Mouse (Mus musculus) lung, embryonic 16.5 days (tissue): Measurements from ENCODE around the gene Trpv3. TPM values are rescaled to one million over a fixed set of nuclear protein-coding genes. Genes with fewer than 3 reads are reported as not detected.
"Not testable (repeated sequence)": the region's sequence is repeated elsewhere in the genome, so short reads cannot be mapped to it uniquely, and the experiment has no call there.

Experiments
- ATAC-seq: fragments of 200-750 bp; cut with Nextera tagmentation; 2 replicates; pipeline ENCODE4 v1.8.0; 2017; ENCODE audit warnings: low read depth, mild to moderate bottlenecking, moderate library complexity
- H3K27ac ChIP-seq: fragments of 300-500 bp; sonication (generic); 2 replicates; pipeline ENCODE4 v1.5.1; 2014; ENCODE audit warnings: mild to moderate bottlenecking, control low read depth, low read length
- H3K27me3 ChIP-seq: fragments of 300-500 bp; sonication (generic); 2 replicates; pipeline ENCODE4 v1.6.1; 2014; ENCODE audit warnings: low read depth, low read length, mixed read lengths; ENCODE audit not compliant: control insufficient read depth, insufficient read depth
- H3K36me3 ChIP-seq: fragments of 300-500 bp; sonication (generic); 2 replicates; pipeline ENCODE4 v1.6.1; 2014; ENCODE audit warnings: low read length; ENCODE audit not compliant: control insufficient read depth, insufficient read depth
- H3K4me1 ChIP-seq: fragments of 300-500 bp; sonication (generic); replicated peaks from 2 replicates; pipeline ENCODE4 v1.6.1; 2014; ENCODE audit warnings: low read length, mixed read lengths; ENCODE audit not compliant: control insufficient read depth, insufficient read depth
- H3K4me2 ChIP-seq: fragments of 300-500 bp; sonication (generic); 2 replicates; pipeline ENCODE4 v1.6.1; 2014; ENCODE audit warnings: low read depth, low read length, control low read depth
- H3K4me3 ChIP-seq: fragments of 300-500 bp; sonication (generic); 2 replicates; pipeline ENCODE4 v1.5.1; 2014; ENCODE audit warnings: mild to moderate bottlenecking, low read length, control low read depth
- H3K9ac ChIP-seq: fragments of 300-500 bp; sonication (generic); 2 replicates; pipeline ENCODE4 v1.6.1; 2014; ENCODE audit warnings: low read length, control low read depth
- H3K9me3 ChIP-seq: fragments of 300-500 bp; sonication (generic); 2 replicates; pipeline ENCODE4 v1.6.1; 2016; ENCODE audit warnings: low read length; ENCODE audit not compliant: control insufficient read depth
- WGBS: fragments of 180-500 bp; shearing (Covaris S2); extraction: QIAGEN DNeasy Blood & Tissue Kit; methylation state at CpG from one replicate; pipeline ENCODE4 v1.1.7; 2014; 5-methylcytosine and 5-hydroxymethylcytosine counted together
- polyA plus RNA-seq: library from polyadenylated mRNA; unstranded; fragments of >200 nt; fragmentation: Nextera tagmentation; extraction: Ambion mirVana; gene quantifications from 2 replicates; pipeline ENCODE4 v1.2.1, GENCODE M21; 2015

The Trpv3 gene
- polyA plus RNA-seq, 1 experiment from 2014 or later = 0.14 TPM

DNA sequence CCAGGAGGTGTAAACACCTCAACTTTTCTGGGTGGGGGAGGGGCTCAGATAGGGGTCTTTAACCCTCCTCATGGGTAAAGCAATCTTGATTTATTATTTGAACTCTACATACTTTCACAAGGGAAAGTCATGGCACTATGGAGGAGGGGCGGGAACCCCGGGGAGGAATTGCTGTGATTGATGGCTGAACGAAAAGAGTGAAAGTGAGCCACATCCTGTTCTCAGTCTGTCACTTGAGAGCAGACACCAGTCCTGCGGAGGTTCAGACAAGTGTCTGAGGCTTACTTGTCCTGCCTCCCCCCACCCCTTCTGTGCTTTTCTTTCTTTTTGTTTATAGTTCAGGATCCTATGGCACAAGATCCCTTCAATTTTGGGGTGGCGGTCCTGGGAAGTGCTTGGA lies 13.5 kb downstream of the Trpv3 start:
- WGBS = 27% methylated on average over 5 of the region's 5 CpGs
- H3K9me3 ChIP-seq = no peaks in the 10 kb centered on the region
- no peak overlapping the region for H3K27ac ChIP-seq
- H3K27me3 ChIP-seq = no peaks in the 10 kb centered on the region
- ATAC-seq = no peak
- H3K4me1 ChIP-seq = peaks cover 10% of the 10 kb centered on the region
- H3K9ac ChIP-seq = no peak overlapping the region
- H3K36me3 ChIP-seq = no peaks in the 10 kb centered on the region
- no peak overlapping the region for H3K4me2 ChIP-seq
- H3K4me3 ChIP-seq = no peak overlapping the region

DNA sequence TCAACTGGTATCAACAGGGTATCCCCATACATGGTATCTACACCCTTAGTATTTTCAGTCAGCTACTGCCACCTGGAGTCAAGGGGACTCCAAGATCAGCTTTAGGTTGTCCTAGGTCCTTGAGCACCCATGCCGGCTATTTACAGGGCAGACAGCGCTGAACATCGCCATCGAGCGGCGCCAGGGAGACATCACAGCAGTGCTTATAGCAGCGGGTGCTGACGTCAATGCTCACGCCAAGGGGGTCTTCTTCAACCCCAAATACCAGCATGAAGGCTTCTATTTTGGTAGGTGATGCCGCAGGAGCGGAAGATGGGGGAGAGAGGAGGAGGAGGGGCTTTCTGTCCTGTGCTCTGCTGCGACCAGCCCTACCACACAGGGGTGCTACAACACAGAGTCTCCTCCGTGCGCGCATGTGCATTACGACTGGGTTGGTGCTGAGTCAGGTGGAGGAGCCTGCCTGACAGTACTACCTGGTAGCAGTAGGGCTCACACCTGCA lies 14.4 kb downstream of the Trpv3 start:
- Histone ChIP-seq H3K4me3 (peak overlapping the region; percentile 39), H3K36me3 (no peaks in the 10 kb centered on the region), H3K27ac (no peak overlapping the region), H3K9ac (peak overlapping the region; percentile 48; the same call in 1 of the 2 replicates), H3K4me2 (peak overlapping the region; percentile 65), H3K9me3 (no peaks in the 10 kb centered on the region), H3K4me1 (peaks cover 10% of the 10 kb centered on the region), H3K27me3 (no peaks in the 10 kb centered on the region)
- WGBS = 4% methylated on average over 16 of the region's 16 CpGs
- ATAC-seq = peak; percentile 72

DNA sequence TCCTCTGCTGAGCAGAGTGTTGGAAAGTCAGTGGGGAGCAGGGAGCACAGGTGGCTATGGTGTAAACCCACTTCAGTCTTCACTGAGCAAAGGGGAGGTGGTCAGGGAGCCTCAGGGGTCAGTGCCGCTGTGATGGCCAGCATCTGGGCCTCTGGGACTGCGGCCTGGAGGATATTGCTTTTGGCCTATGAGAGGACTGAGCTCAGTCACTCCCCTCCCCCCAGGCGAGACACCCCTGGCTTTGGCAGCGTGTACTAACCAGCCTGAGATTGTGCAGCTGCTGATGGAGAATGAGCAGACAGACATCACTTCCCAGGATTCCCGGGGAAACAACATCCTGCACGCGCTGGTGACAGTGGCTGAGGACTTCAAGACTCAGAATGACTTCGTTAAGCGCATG lies 16.2 kb downstream of the Trpv3 start:
- no peak overlapping the region for H3K4me2 ChIP-seq
- no peak overlapping the region for H3K9ac ChIP-seq
- H3K4me1 ChIP-seq = peaks cover 10% of the 10 kb centered on the region
- no peaks in the 10 kb centered on the region for H3K36me3 ChIP-seq
- H3K4me3 ChIP-seq = no peak overlapping the region
- H3K27me3 ChIP-seq = no peaks in the 10 kb centered on the region
- no peaks in the 10 kb centered on the region for H3K9me3 ChIP-seq
- peak overlapping the region; percentile 47; the same call in 1 of the 2 replicates for H3K27ac ChIP-seq
- WGBS = 41% methylated on average over 9 of the region's 9 CpGs
- ATAC-seq = peak; percentile 84

DNA sequence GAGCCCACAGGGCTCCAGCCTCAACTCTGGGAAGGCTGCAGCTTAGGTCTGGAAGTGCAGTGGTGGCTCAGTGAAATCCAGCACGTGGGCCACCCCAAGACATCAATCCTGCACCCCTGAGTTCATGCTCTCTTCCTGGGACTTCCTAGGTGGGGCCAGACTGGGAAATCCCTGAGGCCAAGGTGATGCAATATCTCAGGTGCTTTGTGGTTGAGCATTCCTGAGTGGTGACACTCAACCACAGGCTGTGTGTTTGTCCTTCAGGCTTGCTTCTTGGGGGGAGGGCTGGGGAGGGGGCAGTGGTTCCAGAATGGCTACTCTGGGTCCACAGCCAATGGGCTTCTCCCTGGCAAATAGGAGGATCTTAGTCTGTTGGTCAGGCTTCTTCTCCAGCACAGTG lies 16.7 kb downstream of the Trpv3 start:
- H3K4me2 ChIP-seq = no peak overlapping the region
- H3K27ac ChIP-seq = peak overlapping the region; percentile 47; the same call in 1 of the 2 replicates
- ATAC-seq = peak; percentile 1; the same call in 1 of the 2 replicates
- WGBS = 44% methylated on average over 1 of the region's 1 CpGs
- no peak overlapping the region for H3K4me3 ChIP-seq
- 0 out of 2 replicates have a peak overlapping the region, but pooled peaks have one; percentile 6 for H3K9ac ChIP-seq
- no peaks in the 10 kb centered on the region for H3K27me3 ChIP-seq
- no peaks in the 10 kb centered on the region for H3K36me3 ChIP-seq
- H3K9me3 ChIP-seq = no peaks in the 10 kb centered on the region
- peaks cover 10% of the 10 kb centered on the region for H3K4me1 ChIP-seq

DNA sequence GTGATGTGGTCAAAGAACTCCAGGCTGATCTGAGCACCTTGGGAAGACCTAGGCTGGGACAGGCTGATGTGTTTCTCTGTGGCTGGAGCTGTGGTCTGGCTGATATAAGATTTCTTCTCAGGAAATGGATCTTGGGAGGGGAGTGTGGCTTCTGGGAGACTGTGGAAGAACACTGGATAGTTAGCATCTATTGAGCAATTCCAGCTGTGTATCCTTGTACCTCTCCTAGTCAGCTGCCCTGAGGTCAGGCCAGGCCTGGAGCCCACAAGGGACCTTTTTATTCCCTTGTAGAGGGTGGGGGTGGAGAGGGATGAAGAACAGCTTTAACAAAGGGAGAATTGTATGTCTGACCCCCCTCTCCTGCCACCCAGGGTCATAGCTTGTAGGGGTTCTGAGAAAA lies 17.2 kb downstream of the Trpv3 start:
- no peak overlapping the region for H3K9ac ChIP-seq
- peaks cover 10% of the 10 kb centered on the region for H3K4me1 ChIP-seq
- peak; percentile 22; the same call in 1 of the 2 replicates for ATAC-seq
- H3K27me3 ChIP-seq = no peaks in the 10 kb centered on the region
- no peaks in the 10 kb centered on the region for H3K9me3 ChIP-seq
- no peak overlapping the region for H3K4me3 ChIP-seq
- H3K4me2 ChIP-seq = no peak overlapping the region
- H3K36me3 ChIP-seq = no peaks in the 10 kb centered on the region
- peak overlapping the region; percentile 47; the same call in 1 of the 2 replicates for H3K27ac ChIP-seq

- no peaks in the 10 kb centered on the region for H3K4me1 ChIP-seq
- WGBS = 69% methylated on average over 1 of the region's 1 CpGs
Observed at GRCm38 (mm10) chr11:73289621-73290020, 22.4 kb downstream of the Trpv3 start.

DNA sequence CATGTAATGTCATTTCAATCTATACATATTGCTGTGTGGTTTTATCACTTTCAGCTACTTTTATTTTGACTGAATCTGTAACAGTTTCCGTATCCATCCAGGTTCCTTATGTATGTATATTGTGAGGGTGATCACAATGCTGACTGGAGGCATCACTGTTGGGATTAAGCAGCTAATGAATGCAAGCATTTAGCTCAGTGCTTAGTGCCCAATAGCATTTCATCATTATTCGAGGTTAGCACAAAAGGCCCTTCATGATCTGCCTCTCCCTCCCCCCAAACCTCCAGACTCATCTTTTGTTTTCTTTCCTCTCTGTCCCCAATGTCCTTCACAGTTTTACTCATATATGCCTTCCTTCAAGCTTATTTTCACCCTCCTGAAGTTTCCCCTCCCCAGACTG lies 35.9 kb downstream of the Trpv3 start:
- WGBS = 61% methylated on average over 2 of the region's 2 CpGs
- Histone ChIP-seq H3K4me3 (no peak overlapping the region), H3K9me3 (no peaks in the 10 kb centered on the region), H3K9ac (no peak overlapping the region), H3K4me2 (no peak overlapping the region), H3K27ac (no peak overlapping the region), H3K4me1 (no peaks in the 10 kb centered on the region), H3K36me3 (no peaks in the 10 kb centered on the region), H3K27me3 (no peaks in the 10 kb centered on the region)
- no peak for ATAC-seq

More at GRCm38 (mm10) chr11:73289621-73290020, 22.4 kb downstream of the Trpv3 start:
- H3K27me3 ChIP-seq = no peaks in the 10 kb centered on the region
- no peaks in the 10 kb centered on the region for H3K9me3 ChIP-seq
- H3K9ac ChIP-seq = no peak overlapping the region
- no peak overlapping the region for H3K4me3 ChIP-seq
- no peak overlapping the region for H3K4me2 ChIP-seq
- no peak overlapping the region for H3K27ac ChIP-seq
- peak; percentile 64 for ATAC-seq
- H3K36me3 ChIP-seq = no peaks in the 10 kb centered on the region

- Histone ChIP-seq H3K9me3 (no peaks in the 10 kb centered on the region), H3K4me1 (no peaks in the 10 kb centered on the region), H3K4me2 (no peak overlapping the region), H3K9ac (no peak overlapping the region), H3K27me3 (no peaks in the 10 kb centered on the region), H3K36me3 (no peaks in the 10 kb centered on the region), H3K27ac (no peak overlapping the region), H3K4me3 (no peak overlapping the region)
- WGBS = 46% methylated on average over 3 of the region's 3 CpGs
- ATAC-seq = no peak
Observed at GRCm38 (mm10) chr11:73315961-73316360, 48.8 kb downstream of the Trpv3 start.

- 74% methylated on average over 2 of the region's 2 CpGs for WGBS
- H3K27ac ChIP-seq, H3K4me2 ChIP-seq, H3K9ac ChIP-seq, ATAC-seq, H3K36me3 ChIP-seq, H3K27me3 ChIP-seq, H3K9me3 ChIP-seq, H3K4me1 ChIP-seq, H3K4me3 ChIP-seq: not testable (repeated sequence)
Observed at GRCm38 (mm10) chr11:73318581-73318980, 51.4 kb downstream of the Trpv3 start.

- H3K9ac ChIP-seq, H3K27me3 ChIP-seq, H3K36me3 ChIP-seq, H3K9me3 ChIP-seq, H3K27ac ChIP-seq, H3K4me1 ChIP-seq, H3K4me3 ChIP-seq, ATAC-seq, H3K4me2 ChIP-seq: not testable (repeated sequence)
- 87% methylated on average over 13 of the region's 13 CpGs for WGBS
Observed at GRCm38 (mm10) chr11:73321064-73321463, 53.9 kb downstream of the Trpv3 start.
